Mouse (Mus musculus): ENCODE measurements around the gene Flii. TPM values are rescaled to one million over a fixed set of nuclear protein-coding genes. Genes with fewer than 3 reads are reported as not detected.
A peak's percentile ranks its signal among the peaks of the same experiment; 100 is the strongest.

Gene Flii
- polyA plus RNA-seq, 1 experiment from 2014 or later = 68.1 TPM

GRCm38 (mm10) chr11:60737450-60737849, 10.4 kb upstream of the Flii start:
- Histone ChIP-seq H3K4me1 (no peaks in the 10 kb centered on the region), H3K4me2 (replicated peaks) (no peak overlapping the region), H3K36me3 (peaks cover 72% of the 10 kb centered on the region), H3K27me3 (no peaks in the 10 kb centered on the region), H3K27ac (no peak overlapping the region), H3K9ac (no peak overlapping the region), H3K4me3 (no peak overlapping the region), H3K9me3 (no peaks in the 10 kb centered on the region)
- ATAC-seq (ENCODE audit: low FRiP score, low read depth) = no peak

GRCm38 (mm10) chr11:60736491-60736890, 9.4 kb upstream of the Flii start:
- H3K36me3 ChIP-seq = peaks cover 72% of the 10 kb centered on the region
- ATAC-seq (ENCODE audit: low FRiP score, low read depth) = no peak
- no peak overlapping the region for H3K27ac ChIP-seq
- no peaks in the 10 kb centered on the region for H3K27me3 ChIP-seq
- no peaks in the 10 kb centered on the region for H3K4me1 ChIP-seq
- no peak overlapping the region for H3K4me3 ChIP-seq
- 83% methylated on average over 3 of the region's 3 CpGs for WGBS
- H3K9me3 ChIP-seq = no peaks in the 10 kb centered on the region
- H3K4me2 ChIP-seq (replicated peaks) = no peak overlapping the region
- H3K9ac ChIP-seq = no peak overlapping the region

DNA sequence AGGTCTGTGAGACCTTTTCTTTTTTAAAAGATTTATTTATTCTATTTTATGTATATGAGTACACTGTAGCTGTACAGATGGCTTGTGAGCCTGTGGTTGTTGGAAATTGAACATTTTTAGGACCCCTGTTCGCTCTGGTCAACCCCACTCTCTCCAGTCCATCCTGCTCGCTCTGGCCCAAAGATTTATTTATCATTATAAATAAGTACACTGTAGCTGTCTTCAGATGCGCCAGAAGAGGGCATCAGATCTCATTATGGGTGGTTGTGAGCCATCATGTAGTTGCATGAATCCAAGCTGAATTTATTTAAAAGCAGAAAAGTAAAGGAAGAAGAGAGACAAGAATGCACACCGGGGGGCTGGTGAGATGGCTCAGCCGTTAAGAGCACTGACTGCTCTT, 8.1 kb upstream of the Flii start:
- Histone ChIP-seq H3K9me3 (no peaks in the 10 kb centered on the region), H3K9ac (no peak overlapping the region), H3K27me3 (no peaks in the 10 kb centered on the region)

GRCm38 (mm10) chr11:60734206-60734605, 7.1 kb upstream of the Flii start:
- peaks cover 62% of the 10 kb centered on the region for H3K36me3 ChIP-seq
- no peaks in the 10 kb centered on the region for H3K27me3 ChIP-seq
- no peak overlapping the region for H3K4me3 ChIP-seq
- H3K9me3 ChIP-seq = no peaks in the 10 kb centered on the region
- no peak overlapping the region for H3K27ac ChIP-seq
- H3K4me2 ChIP-seq (replicated peaks) = no peak overlapping the region
- peaks cover 3% of the 10 kb centered on the region for H3K4me1 ChIP-seq
- no peak for ATAC-seq (ENCODE audit: low FRiP score, low read depth)
- no peak overlapping the region for H3K9ac ChIP-seq
- 78% methylated on average over 2 of the region's 2 CpGs for WGBS

More for the DNA sequence above, 8.1 kb upstream of the Flii start:
- no peak overlapping the region for H3K4me3 ChIP-seq
- 81% methylated on average over 5 of the region's 5 CpGs for WGBS
- H3K4me2 ChIP-seq (replicated peaks) = no peak overlapping the region
- H3K27ac ChIP-seq = no peak overlapping the region
- peaks cover 72% of the 10 kb centered on the region for H3K36me3 ChIP-seq
- H3K4me1 ChIP-seq = no peaks in the 10 kb centered on the region
- ATAC-seq (ENCODE audit: low FRiP score, low read depth) = no peak

- Histone ChIP-seq H3K27ac (no peak overlapping the region), H3K27me3 (no peaks in the 10 kb centered on the region), H3K4me3 (no peak overlapping the region), H3K9ac (0 out of 2 replicates have a peak overlapping the region, but pooled peaks have one; percentile 8), H3K9me3 (no peaks in the 10 kb centered on the region), H3K4me1 (peaks cover 20% of the 10 kb centered on the region), H3K4me2 (replicated peaks) (no peak overlapping the region), H3K36me3 (peaks cover 49% of the 10 kb centered on the region)
- ATAC-seq (ENCODE audit: low FRiP score, low read depth) = no peak
- WGBS = 93% methylated on average over 14 of the region's 14 CpGs
Observed at GRCm38 (mm10) chr11:60731251-60731650, 4.2 kb upstream of the Flii start.

DNA sequence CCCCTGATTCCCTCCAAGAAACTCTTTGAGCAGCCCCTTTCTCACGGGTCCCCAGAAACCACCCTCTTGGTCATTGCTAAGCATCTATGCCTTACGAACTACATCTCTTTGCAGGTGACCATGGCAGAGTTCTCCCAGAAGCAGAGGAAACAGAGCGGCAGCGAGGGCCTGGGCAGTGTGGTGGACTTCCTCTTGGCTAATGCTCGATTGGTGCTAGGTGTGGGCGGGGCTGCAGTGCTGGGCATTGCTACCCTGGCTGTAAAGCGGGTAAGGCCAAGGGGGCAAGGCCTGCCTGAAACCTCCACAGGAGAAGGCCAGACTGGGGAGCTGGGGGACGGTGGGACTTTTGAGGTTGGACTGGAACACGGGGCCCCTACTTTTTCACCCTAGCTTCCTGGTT, 3.1 kb upstream of the Flii start:
- no peak overlapping the region for H3K4me3 ChIP-seq
- no peak overlapping the region for H3K4me2 ChIP-seq (replicated peaks)
- 88% methylated on average over 9 of the region's 9 CpGs for WGBS
- H3K9me3 ChIP-seq = no peaks in the 10 kb centered on the region
- peaks cover 46% of the 10 kb centered on the region for H3K36me3 ChIP-seq
- peaks cover 25% of the 10 kb centered on the region for H3K4me1 ChIP-seq
- H3K27ac ChIP-seq = no peak overlapping the region
- ATAC-seq (ENCODE audit: low FRiP score, low read depth) = no peak
- H3K9ac ChIP-seq = no peak overlapping the region
- H3K27me3 ChIP-seq = no peaks in the 10 kb centered on the region

- Histone ChIP-seq H3K9ac (peak overlapping the region; percentile 70; the same call in 1 of the 2 replicates), H3K4me3 (peak overlapping the region; percentile 80), H3K9me3 (no peaks in the 10 kb centered on the region), H3K27me3 (no peaks in the 10 kb centered on the region), H3K36me3 (peaks cover 49% of the 10 kb centered on the region), H3K4me2 (replicated peaks) (peak overlapping the region; percentile 80), H3K4me1 (peaks cover 25% of the 10 kb centered on the region), H3K27ac (no peak overlapping the region)
- ATAC-seq (ENCODE audit: low FRiP score, low read depth) = no peak
- WGBS = 80% methylated on average over 6 of the region's 6 CpGs
Observed at GRCm38 (mm10) chr11:60729217-60729641, 2.2 kb upstream of the Flii start.

DNA sequence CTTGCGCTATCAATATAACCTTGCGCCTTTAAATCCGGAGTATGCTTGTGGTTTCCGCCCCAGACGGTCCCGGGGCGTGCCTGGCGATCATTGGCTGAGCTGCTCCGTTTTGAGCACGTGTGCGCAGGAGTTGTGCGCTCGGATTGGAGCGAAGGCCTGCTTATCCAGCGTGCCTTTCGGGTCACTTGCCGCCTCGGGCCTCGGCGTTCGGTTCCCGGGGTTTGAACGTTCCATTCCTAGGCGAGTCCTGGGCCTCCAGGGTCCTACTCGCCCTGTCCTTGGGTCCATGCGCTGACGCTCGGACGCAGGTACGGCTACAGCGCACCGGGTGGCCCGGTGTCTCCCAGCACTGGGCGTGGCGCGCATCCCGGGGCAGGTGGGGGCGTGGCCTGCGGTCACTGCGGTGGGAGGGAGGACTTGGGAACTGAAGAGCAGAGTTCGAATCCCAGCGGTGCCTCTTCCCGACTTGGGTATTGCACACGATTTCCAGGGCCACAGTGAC, 1.2 kb upstream of the Flii start, which contains the start of gene Mief2:
Mief2 (plus strand) TSS at position 139 of the 502 bp plus-strand sequence.
- H3K9me3 ChIP-seq = no peaks in the 10 kb centered on the region
- peak within 1 kb of the TSS; percentile 80 for H3K4me3 ChIP-seq

GRCm38 (mm10) chr11:60727392-60728140, 503 bp upstream of the Flii start:
- Histone ChIP-seq H3K27ac (peak overlapping the region; percentile 89), H3K9ac (peak overlapping the region; percentile 83), H3K27me3 (no peaks in the 10 kb centered on the region), H3K4me1 (peaks cover 25% of the 10 kb centered on the region), H3K4me2 (replicated peaks) (peak overlapping the region; percentile 80), H3K4me3 (peak overlapping the region; percentile 80), H3K9me3 (no peaks in the 10 kb centered on the region), H3K36me3 (peaks cover 49% of the 10 kb centered on the region)
- ATAC-seq (ENCODE audit: low FRiP score, low read depth) = peak; percentile 6; the same call in 1 of the 2 replicates
- 5% methylated on average over 12 of the region's 12 CpGs for WGBS

More for the DNA sequence above, 1.2 kb upstream of the Flii start, which contains the start of gene Mief2:
- Histone ChIP-seq H3K4me2 (replicated peaks) (peak within 1 kb of the TSS; percentile 80), H3K27ac (peak within 1 kb of the TSS; percentile 89), H3K4me1 (peaks cover 25% of the 10 kb centered on the region), H3K27me3 (no peaks in the 10 kb centered on the region), H3K9ac (peak within 1 kb of the TSS; percentile 83), H3K36me3 (peaks cover 49% of the 10 kb centered on the region)
- peak; percentile 93 for ATAC-seq (ENCODE audit: low FRiP score, low read depth)
- under 1% methylated on average over 44 of the region's 44 CpGs for WGBS

GRCm38 (mm10) chr11:60719263-60719662, 7.8 kb downstream of the Flii start:
- H3K9ac ChIP-seq = no peak overlapping the region
- 89% methylated on average over 5 of the region's 5 CpGs for WGBS
- no peak for ATAC-seq (ENCODE audit: low FRiP score, low read depth)
- no peaks in the 10 kb centered on the region for H3K9me3 ChIP-seq
- H3K4me3 ChIP-seq = no peak overlapping the region
- H3K36me3 ChIP-seq = peaks cover 99% of the 10 kb centered on the region
- H3K4me1 ChIP-seq = no peaks in the 10 kb centered on the region
- no peaks in the 10 kb centered on the region for H3K27me3 ChIP-seq
- H3K4me2 ChIP-seq (replicated peaks) = no peak overlapping the region
- no peak overlapping the region for H3K27ac ChIP-seq

DNA sequence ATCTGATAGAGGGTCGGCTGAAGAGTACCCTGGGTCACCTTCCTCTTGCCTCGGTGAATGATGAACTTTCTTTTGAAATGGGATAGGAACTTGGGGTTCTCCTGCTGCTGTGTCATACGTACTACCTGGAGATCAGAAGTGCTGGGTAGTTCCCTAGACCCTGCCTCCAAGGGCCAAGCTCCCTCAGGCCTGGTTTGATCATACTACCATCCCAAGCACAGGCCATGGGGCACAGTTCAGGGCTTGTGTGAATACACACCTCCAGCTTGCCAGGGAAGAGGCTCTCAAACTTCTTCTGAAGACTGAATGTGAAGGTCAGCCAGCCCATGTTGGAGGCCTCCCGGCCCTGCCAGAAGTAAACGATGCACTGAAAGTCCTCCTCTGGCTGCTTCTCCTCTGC, 11.2 kb downstream of the Flii start:
- no peak for ATAC-seq (ENCODE audit: low FRiP score, low read depth)
- H3K36me3 ChIP-seq = peaks cover 99% of the 10 kb centered on the region
- no peak overlapping the region for H3K27ac ChIP-seq

GRCm38 (mm10) chr11:60712639-60713255, 14.3 kb downstream of the Flii start:
- ATAC-seq (ENCODE audit: low FRiP score, low read depth) = no peak
- H3K27ac ChIP-seq = no peak overlapping the region

More for the DNA sequence above, 11.2 kb downstream of the Flii start:
- H3K4me2 ChIP-seq (replicated peaks) = no peak overlapping the region
- H3K4me1 ChIP-seq = no peaks in the 10 kb centered on the region
- no peaks in the 10 kb centered on the region for H3K9me3 ChIP-seq
- no peak overlapping the region for H3K9ac ChIP-seq
- 93% methylated on average over 5 of the region's 5 CpGs for WGBS
- H3K4me3 ChIP-seq = no peak overlapping the region
- H3K27me3 ChIP-seq = no peaks in the 10 kb centered on the region

More at GRCm38 (mm10) chr11:60712639-60713255, 14.3 kb downstream of the Flii start:
- Histone ChIP-seq H3K9me3 (no peaks in the 10 kb centered on the region), H3K4me2 (replicated peaks) (no peak overlapping the region), H3K27me3 (no peaks in the 10 kb centered on the region), H3K4me1 (no peaks in the 10 kb centered on the region), H3K9ac (no peak overlapping the region), H3K4me3 (no peak overlapping the region), H3K36me3 (peaks cover 99% of the 10 kb centered on the region)
- WGBS = 92% methylated on average over 13 of the region's 13 CpGs

Measured in limb, embryonic 13.5 days (tissue).